Mouse (Mus musculus) testis, adult 2 months (tissue): ENCODE measurements at regions not wholly inside any gene's neighbourhood (a gene's known extent, or its start where the extent isn't known, plus 50 kb on each side); places are given as distances from the start of the nearest gene placed in this dataset.

ENCODE experiments used
- CTCF ChIP-seq: fragments of 200-500 bp; IDR thresholded peaks from 2 replicates; pipeline ENCODE4 v1.5.1; 2012; ENCODE audit warnings: low read depth, mild to moderate bottlenecking, inconsistent platforms, low read length, moderate library complexity; ENCODE audit not compliant: control insufficient read depth, insufficient read depth, insufficient replicate concordance
- POLR2A ChIP-seq: fragments of 200-500 bp; IDR thresholded peaks from 2 replicates; pipeline ENCODE4 v1.6.1; 2012; ENCODE audit warnings: low read depth, mild to moderate bottlenecking, inconsistent platforms, low read length, moderate library complexity; ENCODE audit not compliant: control insufficient read depth

GRCm38 (mm10) chr3:17788778-17789299 is 159.4 kb upstream of the Cypt12 start:
- TF ChIP-seq CTCF (no peak), POLR2A (no peak)
